Mouse (Mus musculus) MEL (cell line): Measurements from ENCODE around the gene Adam10. TPM values are rescaled to one million over a fixed set of nuclear protein-coding genes. Genes with fewer than 3 reads are reported as not detected.

ENCODE experiments used
- DNase-seq: peaks from one replicate; pipeline ENCODE4 v3.0.0; 2011; ENCODE audit warnings: low read depth, low spot score
- H3K27ac ChIP-seq: 2 replicates; pipeline ENCODE4 v1.5.1; 2012; ENCODE audit warnings: low read depth, mild to moderate bottlenecking, control low read depth, low read length, moderate library complexity; ENCODE audit not compliant: control insufficient read depth
- H3K27me3 ChIP-seq, 2 experiments: fragments of 150-350 bp in 1 of 2; sonication (generic) in 1 of 2; 2 replicates each; pipeline ENCODE4 v1.6.1; 2012; ENCODE audit warnings: low read length in 2 of 2, mild to moderate bottlenecking in 2 of 2, improper control_type of control experiment in 1 of 2, moderate library complexity in 1 of 2; ENCODE audit not compliant: insufficient read depth in 2 of 2, control insufficient read depth in 1 of 2
- H3K36me3 ChIP-seq, 2 experiments: 2 replicates each; pipeline ENCODE4 v1.6.1; 2012 to 2014; ENCODE audit warnings: low read length in 2 of 2, improper control_type of control experiment in 1 of 2, inconsistent platforms in 1 of 2, mild to moderate bottlenecking in 1 of 2; ENCODE audit not compliant: insufficient read depth in 2 of 2, control insufficient read depth in 1 of 2
- H3K4me1 ChIP-seq, 2 experiments: fragments of 150-350 bp in 1 of 2; sonication (generic) in 1 of 2; 2 replicates each; pipeline ENCODE4 v1.6.1; 2012; ENCODE audit warnings: low read length in 2 of 2, improper control_type of control experiment in 1 of 2, mild to moderate bottlenecking in 1 of 2; ENCODE audit not compliant: insufficient read depth in 2 of 2, control insufficient read depth in 1 of 2
- H3K4me3 ChIP-seq, 2 experiments: fragments of 150-350 bp in 1 of 2; sonication (generic) in 1 of 2; 2 replicates each; pipeline ENCODE4 v1.5.1; 2012; ENCODE audit warnings: low read depth in 2 of 2, low read length in 2 of 2, mild to moderate bottlenecking in 2 of 2, moderate library complexity in 2 of 2, control low read depth in 1 of 2, improper control_type of control experiment in 1 of 2; ENCODE audit not compliant: control insufficient read depth in 1 of 2, insufficient read depth in 1 of 2
- H3K79me2 ChIP-seq: 2 replicates; pipeline ENCODE4 v1.6.1; 2012; ENCODE audit warnings: mild to moderate bottlenecking, low read length, moderate library complexity; ENCODE audit not compliant: control insufficient read depth, poor library complexity, insufficient read depth
- H3K9ac ChIP-seq: 2 replicates; pipeline ENCODE4 v1.6.1; 2012; ENCODE audit warnings: low read depth, mild to moderate bottlenecking, control low read depth, low read length, moderate library complexity; ENCODE audit not compliant: control insufficient read depth, poor library complexity, severe bottlenecking
- H3K9me3 ChIP-seq: fragments of 150-350 bp; sonication (generic); replicated peaks from 2 replicates; pipeline ENCODE4 v1.6.1; 2012; ENCODE audit warnings: mild to moderate bottlenecking, low read length, improper control_type of control experiment, moderate library complexity; ENCODE audit not compliant: insufficient read depth
- BHLHE40 ChIP-seq: IDR thresholded peaks from 2 replicates; pipeline ENCODE4 v1.6.1; 2012; ENCODE audit warnings: low read depth, mild to moderate bottlenecking, inconsistent platforms, low read length, improper control_type of control experiment, borderline replicate concordance
- ETS1 ChIP-seq: IDR thresholded peaks from 2 replicates; pipeline ENCODE4 v1.6.1; 2012; ENCODE audit warnings: low read depth, mild to moderate bottlenecking, inconsistent platforms, low read length, improper control_type of control experiment, moderate library complexity
- JUND ChIP-seq: IDR thresholded peaks from 2 replicates; pipeline ENCODE4 v1.6.1; 2011; ENCODE audit warnings: low read depth, mild to moderate bottlenecking, improper control_type of control experiment, low read length
- KAT2A ChIP-seq: conservative IDR thresholded peaks from 2 replicates; pipeline ENCODE4 v1.6.1; 2012; ENCODE audit warnings: low read depth, low read length, improper control_type of control experiment, inconsistent platforms
- MAFK ChIP-seq: IDR thresholded peaks from 2 replicates; pipeline ENCODE4 v1.6.1; 2011; ENCODE audit warnings: low read depth, mild to moderate bottlenecking, low read length, improper control_type of control experiment, borderline replicate concordance
- MAX ChIP-seq: IDR thresholded peaks from 2 replicates; pipeline ENCODE4 v1.6.1; 2011; ENCODE audit warnings: low read length, improper control_type of control experiment
- MAZ ChIP-seq: IDR thresholded peaks from 2 replicates; pipeline ENCODE4 v1.6.1; 2012; ENCODE audit warnings: low read depth, mild to moderate bottlenecking, inconsistent platforms, low read length, improper control_type of control experiment
- MYB ChIP-seq: IDR thresholded peaks from 2 replicates; pipeline ENCODE4 v1.6.1; 2011; ENCODE audit warnings: mild to moderate bottlenecking, low read depth, low read length, improper control_type of control experiment
- POLR2A ChIP-seq, 2 experiments: IDR thresholded peaks; 2 replicates each; pipeline ENCODE4 v1.6.1; 2011 to 2012; ENCODE audit warnings: low read length in 2 of 2, mild to moderate bottlenecking in 2 of 2, control low read depth in 1 of 2, improper control_type of control experiment in 1 of 2, low read depth in 1 of 2, moderate library complexity in 1 of 2; ENCODE audit not compliant: control insufficient read depth in 1 of 2, insufficient read depth in 1 of 2, poor library complexity in 1 of 2
- SMC3 ChIP-seq: IDR thresholded peaks from 2 replicates; pipeline ENCODE4 v1.6.1; 2011; ENCODE audit warnings: low read depth, low read length, improper control_type of control experiment
- TBP ChIP-seq: IDR thresholded peaks from 2 replicates; pipeline ENCODE4 v1.8.0; 2011; ENCODE audit warnings: low read depth, low read length, improper control_type of control experiment
- TCF12 ChIP-seq: IDR thresholded peaks from 2 replicates; pipeline ENCODE4 v1.6.1; 2014; ENCODE audit warnings: low read depth, mild to moderate bottlenecking, inconsistent platforms, low read length, improper control_type of control experiment, moderate library complexity
- UBTF ChIP-seq: IDR thresholded peaks from 2 replicates; pipeline ENCODE4 v1.6.1; 2012; ENCODE audit warnings: low read depth, mild to moderate bottlenecking, inconsistent platforms, low read length, improper control_type of control experiment, moderate library complexity, borderline replicate concordance; ENCODE audit not compliant: insufficient read depth
- USF1 ChIP-seq: IDR thresholded peaks from 2 replicates; pipeline ENCODE4 v1.6.1; 2014; ENCODE audit warnings: low read depth, mild to moderate bottlenecking, inconsistent platforms, low read length, improper control_type of control experiment, moderate library complexity
- ZKSCAN1 ChIP-seq: IDR thresholded peaks from 2 replicates; pipeline ENCODE4 v1.6.1; 2012; ENCODE audit warnings: low read depth, mild to moderate bottlenecking, inconsistent platforms, low read length, improper control_type of control experiment, moderate library complexity
- ZMIZ1 ChIP-seq: IDR thresholded peaks from 2 replicates; pipeline ENCODE4 v1.6.1; 2012; ENCODE audit warnings: low read depth, mild to moderate bottlenecking, inconsistent platforms, low read length, improper control_type of control experiment, moderate library complexity
- ZNF384 ChIP-seq: IDR thresholded peaks from 2 replicates; pipeline ENCODE4 v1.6.1; 2012; ENCODE audit warnings: low read depth, mild to moderate bottlenecking, inconsistent platforms, low read length, improper control_type of control experiment
- polyA plus RNA-seq, 2 experiments: library from polyadenylated mRNA; stranded (reverse) in 1 of 2; unstranded in 1 of 2; fragments of >175 nt in 1 of 2; fragments of >200 nt in 1 of 2; gene quantifications; 2 replicates each; pipeline versions ENCODE4 v1.2.1 to v1.2.4; 2012; ENCODE audit warnings: low replicate concordance in 2 of 2, low read depth in 1 of 2; ENCODE audit not compliant: insufficient read length in 2 of 2, insufficient read depth in 1 of 2, missing spikeins in 1 of 2
- total RNA-seq: library from RNA; depleted of rRNA; stranded (reverse); fragments of 300-350 nt; gene quantifications from 2 replicates; pipeline ENCODE4 v1.2.3, GENCODE M21; 2012

Gene Adam10
- total and polyA plus RNA-seq, 3 experiments: 20.3 to 127 (median 52.0) TPM

DNA sequence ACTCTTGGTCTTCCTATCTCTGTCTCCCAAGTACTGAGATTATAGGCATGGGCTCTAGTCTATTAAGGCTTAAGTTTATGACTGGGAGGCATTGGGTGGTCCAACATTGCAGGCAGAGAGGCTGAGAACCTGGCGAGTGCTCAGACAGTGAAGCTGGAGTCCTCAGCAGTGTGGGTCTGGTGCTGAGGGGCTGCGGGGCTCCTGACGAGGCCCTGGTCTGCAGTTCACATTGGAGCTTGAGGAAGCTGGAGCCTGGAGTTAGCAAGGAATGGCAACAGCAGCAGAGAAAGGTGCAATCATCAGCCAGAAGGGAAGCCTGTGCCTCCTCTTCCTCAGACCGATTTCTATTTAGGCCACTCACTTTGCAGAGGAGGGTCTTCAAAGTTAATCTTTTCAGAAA is 13.9 kb upstream of the Adam10 start:
- no peak overlapping the region for H3K27ac ChIP-seq
- no peak overlapping the region for H3K4me3 ChIP-seq
- peaks cover 6 to 10% of the 10 kb centered on the region in 2 experiments for H3K4me1 ChIP-seq
- no peaks in the 10 kb centered on the region for H3K27me3 ChIP-seq
- TF ChIP-seq MYB (no peak), TBP (no peak), POLR2A (IDR thresholded peaks at IDR 0.05; ENCODE audit: control insufficient read depth in 1 of 2, insufficient read depth in 1 of 2, low read depth in 1 of 2, low read length in 2 of 2, poor library complexity in 1 of 2) (no peak), SMC3 (no peak), UBTF (no peak)
- no peaks in the 10 kb centered on the region for H3K9me3 ChIP-seq
- H3K36me3 ChIP-seq: peaks cover 0 to 11% of the 10 kb centered on the region in 2 experiments; a peak in 2 of 4 replicates
- no peaks in the 10 kb centered on the region for H3K79me2 ChIP-seq
- DNase-seq: no peak
- H3K9ac ChIP-seq: no peak overlapping the region

DNA sequence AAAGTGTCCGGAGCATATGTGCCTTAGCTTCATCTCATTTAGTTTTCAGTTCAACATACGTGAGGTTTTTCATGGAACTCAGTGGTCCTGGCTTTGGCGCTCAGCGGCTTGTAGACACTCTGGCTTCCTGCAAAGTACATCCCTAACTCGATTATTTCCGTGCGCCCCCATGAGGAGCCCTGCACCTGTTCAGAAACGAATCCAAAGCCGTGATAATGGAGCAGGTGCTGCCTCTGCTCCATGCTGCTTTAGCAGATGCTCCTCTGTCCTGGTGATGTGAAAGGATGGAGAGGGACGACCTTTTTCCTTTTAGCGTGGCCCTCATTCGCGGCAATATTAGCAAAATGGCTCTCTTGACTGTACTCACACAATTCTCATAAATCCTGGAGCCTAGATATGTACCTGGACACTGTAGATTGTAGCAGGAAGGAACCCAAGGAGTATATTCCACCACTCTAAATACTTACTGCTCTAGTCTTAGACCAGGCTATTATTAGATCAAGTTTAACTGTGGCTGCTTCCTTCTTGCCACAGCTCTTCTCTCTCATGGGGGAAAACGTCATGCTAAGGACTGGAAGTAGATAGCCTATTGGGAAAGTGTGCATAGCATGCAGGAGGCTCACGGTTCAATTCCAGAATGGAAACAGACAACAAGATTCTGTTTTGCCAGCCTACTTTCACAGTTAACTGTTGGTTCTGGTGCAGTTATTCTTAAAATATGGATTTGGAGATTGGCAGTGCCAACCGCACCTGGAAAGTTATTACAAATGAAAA is 13.2 kb upstream of the Adam10 start:
- Histone ChIP-seq H3K36me3 (peaks cover 0 to 15% of the 10 kb centered on the region in 2 experiments; a peak in 2 of 4 replicates), H3K27me3 (no peaks in the 10 kb centered on the region), H3K27ac (no peak overlapping the region), H3K9me3 (no peaks in the 10 kb centered on the region), H3K4me1 (peaks cover 11 to 17% of the 10 kb centered on the region in 2 experiments), H3K4me3 (no peak overlapping the region), H3K9ac (no peak overlapping the region), H3K79me2 (no peaks in the 10 kb centered on the region)
- TF ChIP-seq MAZ (no peak), JUND (no peak), MAFK (no peak), KAT2A (no peak), ZNF384 (no peak), MAX (no peak), ZMIZ1 (no peak), ZKSCAN1 (no peak), TCF12 (no peak), UBTF (no peak), BHLHE40 (no peak), USF1 (no peak), ETS1 (no peak)
- DNase-seq: no peak
